In genomic region chr17:51304964-51305363, GRCm38 (mm10) we compare ENCODE assay signal across 10 mouse cellular contexts.
DNase-seq lines count a peak whose midpoint lies in the region; ATAC-seq and TF ChIP-seq lines count a peak whose summit lies in the region.
"Had no signal": no experiment of that assay in that cellular context is flagged by ENCODE, and none has a peak within 500 bp of the region (broad histone marks: within the 10 kb centered on the region; RNA-seq: fewer than 3 reads in every experiment).

No protein-coding gene starts in this region.

- DNase-seq in adrenal gland, postnatal 14 days = peak; percentile 24
- no peak for DNase-seq in adrenal gland, adult 2 months
- peak; percentile 9 to 14 for DNase-seq in kidney, postnatal 4 days
- no peak for DNase-seq in kidney, adult 18-20 months
- peak; percentile 8 for DNase-seq in heart, postnatal 4 days
- DNase-seq in midbrain, postnatal 0 days (ENCODE audit: low spot score) = no peak
- DNase-seq in embryo, embryonic 10 days (ENCODE audit: low spot score) = no peak
- DNase-seq: cerebellum, adult 11 months had no signal

- no peak overlapping the region for H3K4me3 ChIP-seq in midbrain, postnatal 0 days (ENCODE audit: low read depth, low read length)
- H3K4me3 ChIP-seq: erythroblast, embryonic 14.5 days had no signal

- TF ChIP-seq CTCF in midbrain, postnatal 0 days (IDR thresholded peaks at IDR 0.05) = no peak

- H3K9ac ChIP-seq in midbrain, postnatal 0 days (replicated peaks; ENCODE audit: low read length, poor library complexity, severe bottlenecking) = no peak overlapping the region

- 51% methylated on average over 14 of the region's 14 CpGs for WGBS in midbrain, postnatal 0 days

- 0 out of 2 replicates have a peak overlapping the region, but pooled peaks have one; percentile 4 for H3K4me2 ChIP-seq in midbrain, postnatal 0 days (ENCODE audit: low read depth, low read length, poor library complexity, severe bottlenecking)

- H3K36me3 ChIP-seq in midbrain, postnatal 0 days (ENCODE audit: insufficient read depth, low read length) = no peaks in the 10 kb centered on the region

- no peaks in the 10 kb centered on the region for H3K27me3 ChIP-seq in midbrain, postnatal 0 days (ENCODE audit: insufficient read depth, low read length)

- H3K9me3 ChIP-seq in midbrain, postnatal 0 days (ENCODE audit: low read length) = no peaks in the 10 kb centered on the region

- no peak for ATAC-seq in midbrain, postnatal 0 days (ENCODE audit: low FRiP score)
- ATAC-seq in megakaryocyte-erythroid progenitor cell, adult 5-6 weeks (replicated peaks; ENCODE audit: low FRiP score, low TSS enrichment, poor library complexity, severe bottlenecking) = no peak

- H3K27ac ChIP-seq in midbrain, postnatal 0 days (ENCODE audit: low read depth, low read length) = no peak overlapping the region

- H3K4me1 ChIP-seq in midbrain, postnatal 0 days (ENCODE audit: insufficient read depth, low read length) = no peaks in the 10 kb centered on the region

Comparison
In these comparisons a context has a peak if more than half of its experiments do, and no peak if none do; other contexts are left out.
1. DNase-seq: peak in adrenal gland, postnatal 14 days (single experiment), kidney, postnatal 4 days (2 of 2) and heart, postnatal 4 days (single experiment); none in adrenal gland, adult 2 months (single experiment), kidney, adult 18-20 months (single experiment), midbrain, postnatal 0 days (single experiment) and embryo, embryonic 10 days (single experiment).